Comparison of ENCODE assay signal across 8 mouse cellular contexts in genomic region chr4:81764026-81764867, GRCm38 (mm10).
DNase-seq lines count a peak whose midpoint lies in the region; ATAC-seq lines count a peak whose summit lies in the region.

No protein-coding gene starts in this region.

- H3K9me3 ChIP-seq in forebrain, embryonic 16.5 days (ENCODE audit: control insufficient read depth, low read length), result no peaks in the 10 kb centered on the region
- no peaks in the 10 kb centered on the region for H3K9me3 ChIP-seq in hindbrain, embryonic 11.5 days (ENCODE audit: control insufficient read depth, low read length)
- H3K9me3 ChIP-seq in limb, embryonic 10.5 days (replicated peaks), result no peaks in the 10 kb centered on the region

- DNase-seq in ovary, postnatal 10 days (ENCODE audit: low spot score), result peak; percentile 18
- no peak for DNase-seq in ovary, adult 18-20 months (ENCODE audit: low spot score)
- DNase-seq in hindbrain, embryonic 11.5 days (ENCODE audit: low spot score), result peak; percentile 46
- DNase-seq in limb, embryonic 10.5 days (ENCODE audit: low spot score), result peak; percentile 54
- DNase-seq in retina, postnatal 1 day, result peak; percentile 75

- 0 out of 2 replicates have a peak overlapping the region, but pooled peaks have one; percentile 3 for H3K4me3 ChIP-seq in forebrain, embryonic 16.5 days (replicated peaks; ENCODE audit: low read length)
- no peak overlapping the region for H3K4me3 ChIP-seq in hindbrain, embryonic 11.5 days (ENCODE audit: low read depth, low read length)
- H3K4me3 ChIP-seq in limb, embryonic 10.5 days, result no peak overlapping the region

- WGBS in forebrain, embryonic 16.5 days, result 5% methylated on average over 11 of the region's 11 CpGs
- 20% methylated on average over 11 of the region's 11 CpGs for WGBS in hindbrain, embryonic 11.5 days
- 31% methylated on average over 11 of the region's 11 CpGs for WGBS in limb, embryonic 10.5 days

- peak overlapping the region; percentile 39 for H3K9ac ChIP-seq in forebrain, embryonic 16.5 days (replicated peaks; ENCODE audit: low read depth, low read length)
- H3K9ac ChIP-seq in hindbrain, embryonic 11.5 days (ENCODE audit: low read depth, low read length), result peak overlapping the region; percentile 31; the same call in 1 of the 2 replicates

- peak; percentile 94 for ATAC-seq in forebrain, embryonic 16.5 days
- ATAC-seq in hindbrain, embryonic 11.5 days (ENCODE audit: low FRiP score), result peak; percentile 74; the same call in 1 of the 2 replicates
- ATAC-seq in megakaryocyte-erythroid progenitor cell, adult 5-6 weeks (replicated peaks; ENCODE audit: low FRiP score, low TSS enrichment, poor library complexity, severe bottlenecking), result no peak
- ATAC-seq in cerebellum, adult (ENCODE audit: insufficient number of reproducible peaks, low FRiP score, low TSS enrichment), result no peak; the same call in 1 of the 2 replicates

- H3K4me1 ChIP-seq in forebrain, embryonic 16.5 days (replicated peaks; ENCODE audit: control insufficient read depth, insufficient read depth, low read length), result peaks cover 23% of the 10 kb centered on the region
- H3K4me1 ChIP-seq in hindbrain, embryonic 11.5 days (replicated peaks; ENCODE audit: control insufficient read depth, insufficient read depth, low read length), result peaks cover 2% of the 10 kb centered on the region; the same call in 1 of the 2 replicates
- peaks cover 26% of the 10 kb centered on the region for H3K4me1 ChIP-seq in limb, embryonic 10.5 days

- H3K27me3 ChIP-seq in forebrain, embryonic 16.5 days (replicated peaks; ENCODE audit: control insufficient read depth, insufficient read depth, low read length), result no peaks in the 10 kb centered on the region
- no peaks in the 10 kb centered on the region for H3K27me3 ChIP-seq in hindbrain, embryonic 11.5 days (ENCODE audit: control insufficient read depth, insufficient read depth, low read length)
- no peaks in the 10 kb centered on the region for H3K27me3 ChIP-seq in limb, embryonic 10.5 days (ENCODE audit: low read depth, poor library complexity, severe bottlenecking)

- H3K27ac ChIP-seq in forebrain, embryonic 16.5 days (ENCODE audit: low read length), result peak overlapping the region; percentile 70
- no peak overlapping the region for H3K27ac ChIP-seq in hindbrain, embryonic 11.5 days (ENCODE audit: low read depth, low read length)
- H3K27ac ChIP-seq in limb, embryonic 10.5 days, result peak overlapping the region; percentile 88

- H3K4me2 ChIP-seq in forebrain, embryonic 16.5 days (ENCODE audit: low read length), result peak overlapping the region; percentile 36
- no peak overlapping the region for H3K4me2 ChIP-seq in hindbrain, embryonic 11.5 days (replicated peaks; ENCODE audit: low read depth, low read length)

- no peaks in the 10 kb centered on the region for H3K36me3 ChIP-seq in forebrain, embryonic 16.5 days (ENCODE audit: control insufficient read depth, insufficient read depth)
- H3K36me3 ChIP-seq in hindbrain, embryonic 11.5 days (ENCODE audit: control insufficient read depth, insufficient read depth, low read length), result no peaks in the 10 kb centered on the region
- H3K36me3 ChIP-seq in limb, embryonic 10.5 days, result no peaks in the 10 kb centered on the region

Comparison
In these comparisons a context has a peak if more than half of its experiments do, and no peak if none do; other contexts are left out.
1. ATAC-seq: peak in forebrain, embryonic 16.5 days (single experiment) and hindbrain, embryonic 11.5 days (single experiment); none in megakaryocyte-erythroid progenitor cell, adult 5-6 weeks (single experiment) and cerebellum, adult (single experiment).